Mouse (Mus musculus) CD8-positive naive resting alpha-beta T cell, adult 57 days (primary cell): Measurements from ENCODE around the gene Myrf. TPM values are rescaled to one million over a fixed set of nuclear protein-coding genes. Genes with fewer than 3 reads are reported as not detected.

Source experiments
- total RNA-seq: library from RNA; stranded (reverse); gene quantifications from one replicate; pipeline ENCODE4 v1.2.4, GENCODE M21; 2023

Gene Myrf
- total RNA-seq, result not detected

GRCm38 (mm10) chr19:10240654-10241305 lies at the start of gene Myrf:
Gene Myrf, minus strand, starts transcription at chr19:10240748.

GRCm38 (mm10) chr19:10203848-10204615 lies 36.5 kb downstream of the Myrf start, which contains the start of the genes Tmem258 and Fen1:
Gene Tmem258, plus strand, starts transcription at chr19:10204014.
Gene Fen1, minus strand, starts transcription at chr19:10204169.

GRCm38 (mm10) chr19:10182670-10183298 lies 57.8 kb downstream of the Myrf start, which contains the start of gene Fads1:
Gene Fads1, plus strand, starts transcription at chr19:10182888.

Other genes starting within 250 kb of the Myrf start
- gene Best1, start 239.1 kb downstream of the Myrf start, total RNA-seq, result not detected
- 0.83 TPM for gene Rab3il1, start 239.1 kb downstream of the Myrf start, total RNA-seq
- not detected for gene Fads3, start 199.2 kb downstream of the Myrf start, total RNA-seq
- 0.37 TPM for gene Fads2, start 139.0 kb downstream of the Myrf start, total RNA-seq
- 13.4 TPM for gene Fads1, start 57.9 kb downstream of the Myrf start, total RNA-seq
- 95.8 TPM for gene Tmem258, start 36.7 kb downstream of the Myrf start, total RNA-seq
- 16.7 TPM for gene Fen1, start 36.6 kb downstream of the Myrf start, total RNA-seq
- not detected for gene Dagla, start 64.1 kb upstream of the Myrf start, total RNA-seq
- gene Syt7, start 148.3 kb upstream of the Myrf start, total RNA-seq, result not detected
- gene Lrrc10b, start 216.7 kb upstream of the Myrf start, total RNA-seq, result not detected
- gene Ppp1r32, start 242.2 kb upstream of the Myrf start, total RNA-seq, result 10.7 TPM